Mouse (Mus musculus) liver, postnatal 0 days (tissue): ENCODE measurements around the gene Bcl2l2.

Source experiments
- CTCF ChIP-seq: sonication (generic); IDR thresholded peaks from 2 replicates; pipeline ENCODE4 v1.5.1; 2016; ENCODE audit warnings: antibody characterized with exemption, low read depth
- EP300 ChIP-seq: IDR thresholded peaks from 2 replicates; pipeline ENCODE4 v1.6.1; 2016; ENCODE audit warnings: antibody characterized with exemption, low read depth, mild to moderate bottlenecking

GRCm38 (mm10) chr14:54935904-54936830, 53.0 kb downstream of the Bcl2l2 start, which contains the start of gene Cmtm5:
- TF ChIP-seq CTCF (no peak), EP300 (no peak)
